Mouse (Mus musculus): Measurements from ENCODE around the gene Nhlrc4.
A peak's percentile ranks its signal among the peaks of the same experiment; 100 is the strongest.

Nhlrc4 gene

DNA sequence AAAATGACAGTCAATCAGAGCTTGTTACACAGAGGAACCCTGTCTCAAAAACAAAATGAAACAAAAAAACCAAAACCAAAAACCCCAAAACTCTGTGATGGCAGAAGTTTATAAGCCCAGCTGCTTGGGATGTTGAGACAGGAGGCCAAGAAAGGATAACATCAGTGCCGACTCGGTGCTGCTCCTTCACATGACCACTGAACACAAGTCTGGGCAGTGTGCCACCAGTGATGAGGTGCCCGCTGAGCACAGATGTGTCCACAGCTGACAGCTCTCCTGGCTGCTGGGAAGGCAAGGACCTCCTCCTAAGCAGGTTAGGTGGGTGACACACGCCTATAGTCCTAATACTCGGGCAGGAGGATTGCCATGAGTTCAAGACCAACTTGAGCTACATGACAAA lies 22.6 kb downstream of the Nhlrc4 start:
- no peak for DNase-seq (ENCODE audit: low spot score)

DNA sequence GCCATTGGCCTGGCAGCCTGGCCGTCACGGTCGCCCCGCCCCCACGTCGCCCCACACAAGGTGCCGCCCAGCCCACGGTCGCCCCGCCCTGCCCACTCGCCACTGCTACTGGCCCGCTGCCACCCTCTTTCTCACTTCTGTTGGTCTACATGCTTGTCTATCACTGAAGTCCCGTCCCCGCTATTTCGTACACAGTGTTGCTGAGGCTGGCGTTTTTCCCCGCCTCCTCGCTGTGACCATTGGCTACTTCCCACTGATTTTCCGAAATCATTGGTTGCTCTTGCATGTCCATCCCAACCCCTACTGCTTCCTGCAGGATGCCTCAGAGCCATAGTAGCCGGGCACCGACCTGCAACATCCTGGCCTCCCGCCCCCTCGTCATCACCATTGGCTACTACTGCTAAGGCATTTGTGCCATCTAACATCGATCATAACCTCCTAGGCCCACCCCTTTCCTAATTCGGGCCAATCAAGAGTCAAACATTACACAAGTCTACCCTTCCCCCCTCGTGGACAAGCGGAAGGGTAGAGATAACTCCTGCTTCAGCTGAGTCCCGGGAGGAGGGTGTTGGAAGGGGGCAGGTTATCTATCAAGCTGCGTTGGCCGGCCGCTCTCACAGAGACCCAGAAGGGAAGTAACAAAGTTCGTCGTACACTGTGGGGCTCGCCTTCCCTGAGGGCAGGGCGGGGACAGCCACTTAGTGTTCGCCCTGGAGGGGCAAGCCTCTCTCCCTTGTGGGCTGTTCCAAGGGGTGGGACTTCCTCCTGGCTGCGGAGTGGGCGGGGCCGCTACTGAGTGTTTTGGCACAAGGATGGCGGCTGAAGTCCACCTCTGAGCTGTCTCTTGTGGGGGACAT lies 24.7 kb downstream of the Nhlrc4 start:
- DNase-seq (ENCODE audit: low spot score) = peak; percentile 100

DNA sequence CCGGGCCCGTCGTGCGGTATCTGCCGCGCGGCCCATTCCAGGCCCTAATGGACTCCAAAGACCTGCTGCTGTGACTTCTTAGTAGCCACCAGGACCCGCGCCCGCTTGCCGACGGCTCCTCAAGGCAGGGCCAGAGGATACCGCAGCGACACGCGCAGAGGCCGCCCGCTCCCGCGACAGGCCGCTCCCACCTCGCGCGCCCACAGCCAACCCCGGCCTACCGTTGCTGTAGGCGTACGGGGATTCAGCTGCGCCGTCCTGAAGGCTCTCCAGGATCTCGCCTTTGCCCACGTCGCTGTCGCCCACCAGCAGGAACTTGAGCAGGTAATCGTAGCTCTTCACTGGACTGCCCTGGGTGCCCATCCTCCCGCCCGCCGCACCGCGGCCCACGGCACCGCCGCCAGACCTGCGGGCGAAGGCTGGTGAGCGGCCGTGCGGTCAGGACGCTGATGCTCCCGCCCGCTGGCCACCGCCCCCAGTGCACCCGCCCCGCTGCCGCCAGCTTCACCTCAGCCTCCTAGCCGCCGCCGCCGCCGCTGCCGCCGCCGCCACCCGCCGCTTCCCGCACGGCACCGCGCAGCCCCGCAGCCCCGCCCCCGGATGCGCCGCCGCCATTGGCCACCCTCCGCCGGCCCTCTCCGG lies 25.5 kb downstream of the Nhlrc4 start, which contains the start of gene Rab40c:
Gene Rab40c (minus strand): TSS at position 584 of the 642 bp plus-strand sequence.
- no peak for DNase-seq (ENCODE audit: low spot score)

DNA sequence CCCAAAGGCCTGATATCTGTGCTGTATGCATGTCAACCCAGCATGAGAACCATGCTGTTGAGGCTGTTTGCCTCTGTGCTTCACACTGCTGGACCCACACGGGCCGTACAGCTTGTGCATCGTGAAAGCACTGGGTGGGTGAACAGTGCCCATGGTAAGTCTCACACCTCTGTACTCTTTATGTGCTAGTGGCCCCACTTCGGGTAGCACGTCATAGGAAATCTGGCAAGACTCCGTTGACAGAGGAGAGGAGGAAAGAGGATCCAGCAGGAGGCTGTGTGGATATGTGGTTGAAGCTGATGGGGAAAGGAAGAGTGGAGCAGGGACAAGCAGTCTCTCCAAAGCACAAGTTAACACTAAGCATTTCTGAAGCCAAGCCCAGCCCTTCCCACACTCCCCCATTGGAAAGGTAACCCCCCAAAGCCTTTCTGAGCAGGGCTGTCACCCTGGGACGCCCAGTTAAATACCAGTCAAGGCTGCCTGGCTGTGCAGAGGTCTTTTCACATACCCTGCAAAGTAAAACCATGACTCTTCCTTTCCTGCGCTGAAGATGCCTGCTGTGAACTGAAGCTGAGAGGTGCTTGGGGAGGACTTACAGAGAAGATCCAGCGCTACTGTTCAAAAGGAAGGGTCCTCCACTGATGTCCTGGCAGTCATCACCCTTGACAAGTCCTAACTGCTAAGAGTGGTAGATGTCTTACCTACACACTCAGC lies 26.6 kb downstream of the Nhlrc4 start:
- DNase-seq (ENCODE audit: low spot score) = no peak

DNA sequence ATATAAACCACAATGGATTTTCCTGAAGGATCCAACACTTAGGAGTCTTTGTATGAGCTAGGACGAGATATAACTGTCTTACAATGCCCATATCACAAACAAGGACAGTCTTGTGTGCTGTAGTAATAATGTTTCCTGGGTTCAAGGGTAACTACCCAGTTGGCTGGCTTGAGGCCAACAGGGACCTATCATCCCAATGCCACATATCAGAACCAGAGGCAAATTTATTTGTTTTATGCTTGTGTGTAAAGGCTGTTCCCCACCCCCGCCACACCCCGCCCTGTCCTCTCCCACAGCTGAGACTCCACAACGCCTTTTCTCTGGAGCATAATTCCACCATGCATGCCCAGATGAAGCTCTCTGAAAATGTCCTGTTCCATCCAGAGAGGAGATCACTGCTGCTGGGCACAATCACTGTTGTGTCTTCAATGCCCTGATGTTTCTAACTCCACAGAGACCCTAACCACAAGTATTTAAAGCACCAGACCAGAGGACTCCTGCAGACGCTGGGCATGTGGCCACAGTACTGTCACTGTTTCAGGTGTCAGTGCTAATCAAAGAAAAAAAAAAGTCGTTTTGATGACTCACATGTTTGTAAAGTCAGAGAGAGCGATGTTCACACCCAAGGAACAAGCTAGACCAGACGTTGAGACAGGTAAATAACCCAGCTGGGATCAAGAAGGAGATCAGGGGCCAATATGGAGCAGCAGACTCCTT lies 27.7 kb downstream of the Nhlrc4 start:
- no peak for DNase-seq (ENCODE audit: low spot score)

DNA sequence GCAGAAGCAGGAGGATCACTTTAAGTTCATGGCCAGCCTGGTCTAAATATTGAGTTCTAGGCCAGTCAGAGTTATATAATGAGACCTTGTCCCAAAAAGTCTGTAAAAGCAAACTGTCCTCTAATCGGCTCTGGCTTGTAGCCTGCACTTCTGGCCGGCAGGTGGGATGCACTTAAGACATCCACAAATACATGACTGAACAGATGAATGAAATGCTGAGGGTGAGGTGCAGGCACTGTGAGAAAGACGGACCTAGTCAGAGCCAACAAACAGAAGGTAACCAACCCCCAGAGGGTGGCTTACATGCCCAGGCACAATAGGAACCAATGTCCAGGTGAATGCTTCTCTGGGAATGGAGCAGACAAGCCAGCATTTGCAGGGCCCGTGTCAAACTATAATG lies 30.5 kb downstream of the Nhlrc4 start:
- DNase-seq (ENCODE audit: low spot score) = no peak

DNA sequence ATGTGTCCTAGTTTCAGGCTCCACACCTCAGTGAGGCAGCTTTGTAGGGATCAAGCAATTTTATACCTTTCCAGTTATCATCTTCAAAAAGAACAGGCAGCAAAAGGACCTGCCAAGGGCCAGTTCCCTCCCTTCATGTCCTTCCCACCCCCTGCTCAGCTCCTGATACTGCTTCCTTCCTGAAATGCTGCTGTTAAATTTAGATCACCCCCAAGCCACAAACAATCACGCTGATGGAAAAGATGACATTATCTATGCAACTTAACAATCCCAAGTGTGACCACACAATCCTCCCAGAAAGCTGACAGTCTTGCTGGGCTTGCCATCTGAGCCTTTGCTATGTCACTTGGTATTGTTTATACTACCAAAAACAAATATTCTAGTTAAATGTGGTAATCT lies 30.9 kb downstream of the Nhlrc4 start:
- DNase-seq (ENCODE audit: low spot score) = no peak

DNA sequence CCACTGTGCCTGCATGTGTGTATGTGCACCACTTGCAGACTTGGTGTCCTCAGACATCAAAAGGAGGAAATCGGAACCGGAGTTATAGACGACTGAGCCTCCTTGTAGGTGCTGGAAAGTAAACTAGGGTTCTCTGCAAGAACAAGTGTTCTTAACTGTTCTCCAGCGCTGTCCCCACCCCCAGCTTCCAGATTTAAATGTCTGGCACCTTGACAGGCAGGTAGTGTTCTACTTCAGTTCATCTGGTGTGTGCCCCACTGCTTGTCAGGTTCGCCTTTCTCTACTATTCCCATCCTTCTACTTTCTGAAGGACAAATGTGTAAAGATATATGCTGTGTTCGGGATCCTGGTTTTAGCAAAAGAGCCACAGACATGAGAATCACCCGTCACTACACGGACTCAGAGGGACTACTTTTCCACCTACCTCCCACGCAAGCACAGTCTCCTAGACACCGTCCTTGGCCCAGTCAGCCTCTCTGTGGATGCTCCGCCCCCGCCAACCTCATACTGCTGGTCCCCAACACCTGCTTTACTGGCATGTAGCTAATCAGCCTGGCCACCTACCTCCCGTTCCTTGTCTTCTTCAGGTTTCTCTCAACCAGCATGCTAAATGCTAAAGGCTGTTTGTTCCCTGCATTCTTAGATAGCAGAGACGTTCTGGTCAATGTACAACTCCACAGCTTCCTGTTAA lies 31.4 kb downstream of the Nhlrc4 start:
- peak; percentile 69 for DNase-seq (ENCODE audit: low spot score)

DNA sequence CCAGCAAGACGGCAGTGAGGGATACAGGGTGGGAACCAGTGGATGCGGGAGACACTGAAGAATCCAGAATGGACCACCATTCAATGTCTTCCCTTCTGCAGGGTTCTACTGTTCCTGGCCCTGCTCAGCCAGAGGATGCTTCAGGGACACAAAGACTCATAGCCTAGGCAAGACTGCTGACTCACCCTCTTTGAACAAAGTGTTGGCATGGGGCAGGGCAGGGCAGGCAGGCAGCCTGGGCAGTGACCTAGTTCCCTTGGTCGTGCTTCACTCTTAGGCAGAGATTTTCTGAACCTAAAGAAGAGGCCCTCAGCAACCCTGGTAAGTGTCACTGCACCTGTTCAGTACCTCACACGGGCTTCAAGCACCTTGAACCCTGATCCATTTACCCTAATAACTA lies 32.9 kb downstream of the Nhlrc4 start:
- no peak for DNase-seq (ENCODE audit: low spot score)

DNA sequence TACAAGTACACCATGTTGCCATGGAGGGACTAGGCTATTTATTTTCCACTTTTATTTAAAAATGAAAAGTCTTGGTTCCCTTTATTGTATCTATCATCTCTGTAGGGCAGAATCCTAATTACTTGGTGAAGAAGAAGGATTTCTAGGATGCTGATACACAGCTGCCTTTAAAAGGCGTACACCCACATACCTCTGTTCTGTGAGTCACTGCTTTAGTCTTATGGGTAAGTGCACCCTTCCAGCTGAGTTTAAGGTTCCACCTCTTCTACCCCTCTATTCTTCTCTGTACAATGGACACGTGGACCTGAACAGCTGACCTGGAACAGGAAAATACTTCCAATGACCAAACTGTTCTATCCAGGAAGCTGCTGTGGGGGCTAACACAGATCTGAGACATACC lies 37.1 kb downstream of the Nhlrc4 start:
- no peak for DNase-seq (ENCODE audit: low spot score)

DNA sequence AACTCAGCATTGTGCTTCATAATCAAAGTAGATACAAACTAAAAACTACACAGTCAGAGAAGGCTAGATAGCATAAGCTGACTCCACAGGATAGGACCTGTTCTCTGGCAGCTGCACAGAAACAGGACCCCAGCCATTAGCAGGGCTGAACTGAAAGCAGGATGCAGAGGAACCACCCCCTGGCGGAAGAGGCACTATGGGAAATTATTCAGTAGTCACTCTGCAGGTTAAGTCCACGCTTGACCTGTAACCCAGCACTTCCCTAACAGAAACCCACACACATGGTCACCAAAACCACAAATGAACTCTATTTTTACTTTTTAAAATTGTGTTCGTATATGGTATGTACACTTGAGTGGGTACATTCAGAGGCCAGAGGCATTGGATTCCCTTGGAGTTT lies 41.7 kb downstream of the Nhlrc4 start:
- no peak for DNase-seq (ENCODE audit: low spot score)

DNA sequence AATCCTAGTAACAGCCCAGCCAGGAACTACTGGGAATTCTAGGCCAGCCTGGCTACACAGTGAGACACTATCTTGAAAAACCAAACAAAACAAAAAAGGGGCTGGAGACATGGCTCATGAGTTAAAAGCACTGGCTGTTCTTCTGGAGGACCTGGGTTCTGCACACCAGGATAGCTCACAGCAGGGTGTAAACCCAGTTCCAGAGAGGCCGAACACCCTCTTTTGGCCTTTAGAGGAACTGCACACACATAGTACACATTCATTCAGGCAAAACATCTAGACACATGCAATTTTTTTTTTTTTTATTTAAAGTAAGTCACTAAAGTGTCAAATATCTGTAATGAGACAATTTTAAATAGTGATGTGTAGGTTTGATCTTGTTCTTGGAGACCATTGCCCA lies 44.6 kb downstream of the Nhlrc4 start:
- no peak for DNase-seq (ENCODE audit: low spot score)

DNA sequence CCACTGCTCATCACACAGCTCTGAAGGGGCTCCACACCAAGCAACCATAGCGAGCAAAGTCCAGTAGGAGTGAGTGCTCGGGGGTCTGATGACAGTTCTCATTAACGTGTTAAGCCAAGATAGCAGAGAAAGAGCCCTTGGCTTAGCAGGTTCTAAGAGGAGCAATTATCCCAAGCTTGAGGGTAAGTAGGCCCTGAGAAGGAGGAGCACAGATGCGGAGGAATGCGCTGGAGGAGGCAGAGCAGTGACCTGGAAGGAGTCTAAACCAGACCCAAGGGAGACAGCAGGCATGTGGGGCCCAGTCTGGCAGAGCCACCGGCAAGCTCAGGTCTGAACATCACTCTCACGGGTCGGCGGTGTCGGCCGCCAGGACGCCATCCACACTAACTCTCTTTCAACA lies 48.9 kb downstream of the Nhlrc4 start:
- DNase-seq (ENCODE audit: low spot score) = no peak

DNA sequence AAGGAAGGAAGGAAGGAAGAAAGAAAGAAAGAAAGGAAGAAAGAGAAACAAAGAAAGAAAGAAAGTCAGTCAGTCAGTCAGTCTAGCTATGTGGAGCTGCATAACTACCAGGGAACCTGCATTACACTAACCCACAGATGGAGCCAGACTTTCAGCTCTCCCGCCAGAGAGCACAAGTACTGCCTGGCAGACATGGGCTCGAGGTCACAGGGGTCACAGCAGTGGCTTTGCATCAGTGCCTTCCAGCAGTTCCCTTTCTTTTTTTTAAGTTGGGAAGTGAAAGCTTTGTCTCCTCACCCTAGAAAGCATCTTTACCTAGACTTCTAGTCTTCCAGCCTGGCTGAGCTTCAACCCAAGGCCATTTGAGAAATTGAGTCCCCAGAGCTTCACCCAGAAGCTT lies 49.3 kb downstream of the Nhlrc4 start:
- no peak for DNase-seq (ENCODE audit: low spot score)

DNA sequence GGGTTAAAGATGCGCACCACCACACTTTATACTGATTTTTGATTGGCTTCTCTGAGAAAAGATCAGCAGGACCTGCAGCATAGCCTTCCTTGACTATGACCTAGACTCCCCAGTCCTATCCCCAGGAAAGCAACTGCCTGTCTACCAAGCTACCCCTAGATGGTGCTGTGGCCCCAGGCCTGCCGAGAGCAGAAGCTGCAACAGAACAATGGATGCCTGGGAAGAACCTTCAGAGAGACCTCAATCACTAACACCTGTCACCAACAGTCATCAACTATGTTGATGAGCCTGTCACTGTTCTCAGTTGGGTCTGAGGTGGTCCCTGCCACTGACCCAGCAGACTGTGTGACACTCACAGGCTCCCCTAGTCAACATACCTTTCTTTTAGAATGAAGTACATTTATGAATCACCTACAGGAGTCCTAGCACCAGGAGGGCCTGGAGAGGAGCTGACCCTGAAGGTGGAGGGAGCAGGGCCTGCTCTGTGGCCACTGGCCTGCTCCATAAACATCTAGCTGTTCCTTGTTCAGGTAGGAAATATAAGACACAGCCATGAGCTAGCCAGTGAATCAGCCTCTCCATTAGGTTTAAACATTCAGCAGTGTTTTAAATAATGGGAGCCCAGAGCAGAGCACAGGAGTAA lies 50.7 kb downstream of the Nhlrc4 start:
- DNase-seq (ENCODE audit: low spot score) = no peak
